Mouse (Mus musculus) liver, embryonic 11.5 days (tissue): ENCODE measurements around the gene Vgll4. TPM values are rescaled to one million over a fixed set of nuclear protein-coding genes. Genes with fewer than 3 reads are reported as not detected.
A peak's percentile ranks its signal among the peaks of the same experiment; 100 is the strongest.

Experiments
- ATAC-seq: fragments of 200-750 bp; cut with Nextera tagmentation; replicated peaks from 2 replicates; pipeline ENCODE4 v1.8.0; 2017; ENCODE audit warnings: moderate number of reproducible peaks, mild to moderate bottlenecking, moderate TSS enrichment, moderate library complexity; ENCODE audit not compliant: low FRiP score
- DNase-seq: peaks from one replicate; pipeline ENCODE4 v3.0.0-alpha.2; 2017; ENCODE audit warnings: low spot score
- H3K27ac ChIP-seq: fragments of 300-500 bp; sonication (generic); 2 replicates; pipeline ENCODE4 v1.5.1; 2014; ENCODE audit warnings: mild to moderate bottlenecking, low read depth, low read length, control low read depth
- H3K27me3 ChIP-seq: fragments of 300-500 bp; sonication (generic); replicated peaks from 2 replicates; pipeline ENCODE4 v1.6.1; 2014; ENCODE audit warnings: low read length, mixed read lengths; ENCODE audit not compliant: control insufficient read depth, insufficient read depth
- H3K36me3 ChIP-seq: fragments of 300-500 bp; sonication (generic); 2 replicates; pipeline ENCODE4 v1.6.1; 2014; ENCODE audit warnings: mild to moderate bottlenecking, low read length, moderate library complexity, mixed read lengths; ENCODE audit not compliant: control insufficient read depth, insufficient read depth
- H3K4me1 ChIP-seq: fragments of 300-500 bp; sonication (generic); replicated peaks from 2 replicates; pipeline ENCODE4 v1.6.1; 2014; ENCODE audit warnings: low read length, mixed read lengths; ENCODE audit not compliant: control insufficient read depth, insufficient read depth
- H3K4me2 ChIP-seq: fragments of 300-500 bp; sonication (generic); 2 replicates; pipeline ENCODE4 v1.6.1; 2014; ENCODE audit warnings: mild to moderate bottlenecking, control low read depth, moderate library complexity
- H3K4me3 ChIP-seq: fragments of 300-500 bp; sonication (generic); 2 replicates; pipeline ENCODE4 v1.5.1; 2014; ENCODE audit warnings: low read depth, low read length, control low read depth
- H3K9ac ChIP-seq: fragments of 300-500 bp; sonication (generic); 2 replicates; pipeline ENCODE4 v1.6.1; 2014; ENCODE audit warnings: low read depth, low read length, control low read depth
- H3K9me3 ChIP-seq: fragments of 300-500 bp; sonication (generic); 2 replicates; pipeline ENCODE4 v1.6.1; 2016; ENCODE audit warnings: low read length, inconsistent platforms, mixed read lengths; ENCODE audit not compliant: control insufficient read depth
- WGBS: fragments of 180-500 bp; shearing (Covaris S2); extraction: QIAGEN DNeasy Blood & Tissue Kit; methylation state at CpG from one replicate; pipeline ENCODE4 v1.1.7; 2014; 5-methylcytosine and 5-hydroxymethylcytosine counted together
- polyA plus RNA-seq: library from polyadenylated mRNA; unstranded; fragments of >200 nt; fragmentation: Nextera tagmentation; extraction: Ambion mirVana; gene quantifications from 2 replicates; pipeline ENCODE4 v1.2.1, GENCODE M21; 2014

The Vgll4 gene
- 34.3 and 37.8 TPM in 2 replicates for polyA plus RNA-seq

DNA sequence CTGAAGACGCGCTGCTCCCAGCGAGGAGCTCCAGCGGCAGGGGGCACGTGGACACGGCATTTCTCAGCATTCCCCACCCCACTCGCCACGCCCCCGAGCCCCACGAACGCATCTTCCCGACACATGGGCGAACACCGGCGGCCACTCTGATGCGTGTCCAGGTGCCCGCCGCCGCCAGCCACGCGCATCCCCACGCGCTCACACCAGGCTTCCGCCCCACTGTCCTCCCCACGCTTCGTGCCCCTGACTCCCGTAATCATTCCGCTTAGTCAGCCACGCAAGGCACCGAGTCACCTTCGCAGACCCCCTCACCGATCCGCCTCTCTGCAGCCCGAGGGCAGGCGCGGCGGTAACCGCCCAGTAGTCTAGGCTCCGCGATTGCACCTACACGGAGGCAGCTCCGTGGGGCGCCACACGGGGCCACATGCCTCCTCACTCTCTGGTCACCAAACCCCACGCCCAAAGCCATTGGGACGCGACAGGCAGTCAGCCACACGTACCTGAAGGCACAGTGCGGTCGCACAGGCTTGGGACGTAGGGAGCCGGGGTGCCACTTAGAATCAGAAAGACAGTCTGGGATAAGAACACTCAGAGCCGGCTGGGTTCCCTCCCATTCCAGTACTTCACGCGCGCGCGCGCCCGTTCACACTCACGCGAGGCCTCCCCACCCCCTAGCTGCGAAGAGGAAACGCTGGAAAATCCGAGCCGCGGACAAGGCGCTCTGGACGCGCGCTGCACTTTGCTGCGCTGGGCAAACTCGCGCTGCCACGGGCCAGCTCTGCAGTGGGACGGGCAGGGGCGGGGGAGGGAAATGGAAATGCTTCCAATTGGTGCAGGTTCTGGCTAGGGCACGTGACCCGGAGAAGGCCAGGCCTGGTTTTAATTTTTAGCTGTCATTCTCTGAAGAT, at the start of gene Vgll4:
TSS of gene Vgll4 (minus strand) at position 782 of the 908 bp plus-strand sequence.
- 1% methylated on average over 79 of the region's 79 CpGs for WGBS
- DNase-seq (peak; percentile 61), ATAC-seq (peak; percentile 59)
- Histone ChIP-seq H3K9ac (no peak within 1 kb of the TSS), H3K36me3 (no peaks in the 10 kb centered on the region), H3K4me3 (peak within 1 kb of the TSS; percentile 65), H3K27me3 (peaks cover 48% of the 10 kb centered on the region), H3K4me2 (peak within 1 kb of the TSS; percentile 100), H3K27ac (no peak within 1 kb of the TSS), H3K4me1 (peaks cover 10% of the 10 kb centered on the region), H3K9me3 (peaks cover 2% of the 10 kb centered on the region; the same call in 1 of the 2 replicates)

- no peak overlapping the region for H3K4me2 ChIP-seq
- H3K27ac ChIP-seq: no peak overlapping the region
- 65% methylated on average over 13 of the region's 13 CpGs for WGBS
- H3K4me1 ChIP-seq: no peaks in the 10 kb centered on the region
- no peaks in the 10 kb centered on the region for H3K27me3 ChIP-seq
- ATAC-seq (no peak), DNase-seq (no peak)
- no peak overlapping the region for H3K4me3 ChIP-seq
- H3K9me3 ChIP-seq: no peaks in the 10 kb centered on the region
- H3K9ac ChIP-seq: no peak overlapping the region
- H3K36me3 ChIP-seq: peaks cover 12% of the 10 kb centered on the region
Observed at GRCm38 (mm10) chr6:115015461-115015860, 45.7 kb upstream of the Vgll4 start.

DNA sequence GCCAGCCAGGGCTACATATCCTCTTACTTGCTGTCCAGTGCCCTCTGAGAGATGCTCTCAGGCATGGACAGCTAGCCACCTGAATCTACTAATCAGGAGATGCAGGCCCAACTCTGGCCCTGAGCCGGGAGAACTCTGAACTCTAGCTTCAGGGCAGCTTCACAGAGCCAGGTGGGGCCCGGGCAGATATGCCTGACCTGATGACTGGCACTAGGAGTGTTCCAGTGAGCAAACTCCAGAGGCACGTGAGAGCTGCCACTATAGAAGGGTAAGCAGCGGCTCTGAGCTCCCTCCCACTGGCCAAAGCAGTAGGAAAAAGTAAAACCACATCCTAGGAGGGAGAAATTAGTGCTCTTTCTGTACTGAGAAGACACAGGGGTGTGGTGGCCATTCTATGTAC, 43.8 kb upstream of the Vgll4 start:
- no peak overlapping the region for H3K9ac ChIP-seq
- H3K9me3 ChIP-seq: no peaks in the 10 kb centered on the region
- no peak for DNase-seq
- peaks cover 14% of the 10 kb centered on the region for H3K36me3 ChIP-seq
- no peaks in the 10 kb centered on the region for H3K4me1 ChIP-seq
- WGBS: 86% methylated on average over 4 of the region's 4 CpGs
- ATAC-seq: no peak
- H3K27ac ChIP-seq: no peak overlapping the region
- no peaks in the 10 kb centered on the region for H3K27me3 ChIP-seq
- H3K4me3 ChIP-seq: no peak overlapping the region
- H3K4me2 ChIP-seq: no peak overlapping the region

DNA sequence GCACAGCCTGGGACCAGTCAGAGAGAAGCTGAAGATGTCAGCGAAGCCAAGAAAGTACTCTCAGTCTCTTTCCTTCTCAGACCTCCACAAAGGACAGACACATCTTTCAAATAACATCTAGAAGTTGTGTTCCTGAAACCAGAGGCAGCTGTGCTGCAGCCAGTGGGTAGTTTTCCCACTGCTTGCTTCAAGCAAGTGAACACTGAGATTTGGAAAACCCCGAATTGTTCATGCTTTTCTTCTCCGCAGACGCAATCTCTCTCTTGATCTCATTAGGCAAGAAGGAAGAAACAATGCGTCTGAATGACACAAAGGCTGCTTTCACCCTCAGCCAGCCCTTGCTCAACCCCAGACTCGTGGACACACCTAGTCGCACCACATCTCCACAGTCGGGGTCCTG, 42.0 kb upstream of the Vgll4 start:
- Histone ChIP-seq H3K4me3 (no peak overlapping the region), H3K9ac (no peak overlapping the region), H3K4me1 (peaks cover 4% of the 10 kb centered on the region), H3K4me2 (no peak overlapping the region), H3K27ac (no peak overlapping the region), H3K27me3 (no peaks in the 10 kb centered on the region), H3K9me3 (no peaks in the 10 kb centered on the region), H3K36me3 (peaks cover 8% of the 10 kb centered on the region)
- ATAC-seq: no peak
- 85% methylated on average over 8 of the region's 8 CpGs for WGBS
- DNase-seq: no peak

DNA sequence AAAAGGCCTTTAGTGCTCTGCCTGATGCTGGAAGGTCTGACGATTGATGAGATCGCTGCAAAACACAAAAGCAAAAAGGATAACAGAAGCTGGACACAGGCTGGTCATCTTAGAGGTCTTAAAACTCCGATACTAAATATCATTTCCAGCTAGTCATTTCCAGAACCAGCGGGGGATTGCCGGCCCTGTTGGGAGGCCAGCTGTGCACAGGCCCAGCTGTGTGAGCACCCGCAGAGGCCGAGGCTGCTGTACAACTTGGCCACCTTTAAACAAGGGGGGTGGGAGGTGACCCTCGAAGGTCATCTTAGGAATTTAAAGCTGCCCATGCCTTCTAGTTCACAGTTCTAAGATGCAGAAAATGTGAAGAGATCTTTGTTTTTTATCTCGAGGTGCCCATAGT, 41.0 kb upstream of the Vgll4 start:
- no peaks in the 10 kb centered on the region for H3K9me3 ChIP-seq
- peaks cover 4% of the 10 kb centered on the region for H3K4me1 ChIP-seq
- H3K36me3 ChIP-seq: peaks cover 8% of the 10 kb centered on the region; the same call in 1 of the 2 replicates
- no peak overlapping the region for H3K4me2 ChIP-seq
- H3K27me3 ChIP-seq: no peaks in the 10 kb centered on the region
- DNase-seq: no peak
- H3K27ac ChIP-seq: no peak overlapping the region
- H3K4me3 ChIP-seq: no peak overlapping the region
- ATAC-seq: no peak
- 87% methylated on average over 9 of the region's 9 CpGs for WGBS
- H3K9ac ChIP-seq: no peak overlapping the region

- no peak for ATAC-seq
- H3K9ac ChIP-seq: no peak overlapping the region
- no peak for DNase-seq
- no peaks in the 10 kb centered on the region for H3K27me3 ChIP-seq
- H3K36me3 ChIP-seq: peaks cover 8% of the 10 kb centered on the region; the same call in 1 of the 2 replicates
- WGBS: 87% methylated on average over 9 of the region's 9 CpGs
- H3K9me3 ChIP-seq: no peaks in the 10 kb centered on the region
- H3K4me1 ChIP-seq: peaks cover 4% of the 10 kb centered on the region
- no peak overlapping the region for H3K4me2 ChIP-seq
- H3K27ac ChIP-seq: no peak overlapping the region
- H3K4me3 ChIP-seq: no peak overlapping the region
Observed at GRCm38 (mm10) chr6:115010304-115010703, 40.5 kb upstream of the Vgll4 start.

GRCm38 (mm10) chr6:115007728-115008127, 37.9 kb upstream of the Vgll4 start:
- no peak; the same call in 1 of the 2 replicates for ATAC-seq
- peaks cover 9% of the 10 kb centered on the region; the same call in 1 of the 2 replicates for H3K36me3 ChIP-seq

GRCm38 (mm10) chr6:115006948-115007347, 37.2 kb upstream of the Vgll4 start:
- 49% methylated on average over 6 of the region's 6 CpGs for WGBS
- Histone ChIP-seq H3K27ac (no peak overlapping the region), H3K36me3 (peaks cover 9% of the 10 kb centered on the region; the same call in 1 of the 2 replicates)

More at GRCm38 (mm10) chr6:115007728-115008127, 37.9 kb upstream of the Vgll4 start:
- WGBS: 42% methylated on average over 5 of the region's 5 CpGs
- Histone ChIP-seq H3K27ac (no peak overlapping the region), H3K9ac (no peak overlapping the region), H3K9me3 (no peaks in the 10 kb centered on the region), H3K4me2 (no peak overlapping the region), H3K4me1 (peaks cover 4% of the 10 kb centered on the region), H3K4me3 (no peak overlapping the region), H3K27me3 (no peaks in the 10 kb centered on the region)
- peak; percentile 70 for DNase-seq

More at GRCm38 (mm10) chr6:115006948-115007347, 37.2 kb upstream of the Vgll4 start:
- DNase-seq (peak; percentile 36), ATAC-seq (no peak)
- no peak overlapping the region for H3K4me2 ChIP-seq
- H3K9ac ChIP-seq: no peak overlapping the region
- no peaks in the 10 kb centered on the region for H3K9me3 ChIP-seq
- no peak overlapping the region for H3K4me3 ChIP-seq
- H3K27me3 ChIP-seq: no peaks in the 10 kb centered on the region
- H3K4me1 ChIP-seq: peaks cover 4% of the 10 kb centered on the region
